Mouse (Mus musculus) MEL (cell line): ENCODE results near the gene A730061H03Rik.

Experiments used
- CTCF ChIP-seq, 3 experiments: IDR thresholded peaks in 2 of 3; conservative IDR thresholded peaks in 1 of 3; 2 replicates each; pipeline ENCODE4 v1.5.1; 2011 to 2012; ENCODE audit warnings: low read length in 3 of 3, low read depth in 2 of 3, mild to moderate bottlenecking in 2 of 3, improper control_type of control experiment in 1 of 3, inconsistent platforms in 1 of 3, mixed read lengths in 1 of 3, moderate library complexity in 1 of 3; ENCODE audit not compliant: control insufficient read depth in 1 of 3, insufficient read depth in 1 of 3, poor library complexity in 1 of 3, severe bottlenecking in 1 of 3
- ELF1 ChIP-seq: IDR thresholded peaks from 2 replicates; pipeline ENCODE4 v1.6.1; 2014; ENCODE audit warnings: low read depth, mild to moderate bottlenecking, inconsistent platforms, low read length, improper control_type of control experiment, moderate library complexity
- ETS1 ChIP-seq: IDR thresholded peaks from 2 replicates; pipeline ENCODE4 v1.6.1; 2012; ENCODE audit warnings: low read depth, mild to moderate bottlenecking, inconsistent platforms, low read length, improper control_type of control experiment, moderate library complexity
- GATA1 ChIP-seq: IDR thresholded peaks from 2 replicates; pipeline ENCODE4 v1.6.1; 2011; ENCODE audit warnings: low read depth, low read length, improper control_type of control experiment
- JUND ChIP-seq: IDR thresholded peaks from 2 replicates; pipeline ENCODE4 v1.6.1; 2011; ENCODE audit warnings: low read depth, mild to moderate bottlenecking, improper control_type of control experiment, low read length
- MAFK ChIP-seq: IDR thresholded peaks from 2 replicates; pipeline ENCODE4 v1.6.1; 2011; ENCODE audit warnings: low read depth, mild to moderate bottlenecking, low read length, improper control_type of control experiment, borderline replicate concordance
- POLR2A ChIP-seq, 2 experiments: IDR thresholded peaks; 2 replicates each; pipeline ENCODE4 v1.6.1; 2011 to 2012; ENCODE audit warnings: low read length in 2 of 2, mild to moderate bottlenecking in 2 of 2, control low read depth in 1 of 2, improper control_type of control experiment in 1 of 2, low read depth in 1 of 2, moderate library complexity in 1 of 2; ENCODE audit not compliant: control insufficient read depth in 1 of 2, insufficient read depth in 1 of 2, poor library complexity in 1 of 2
- TCF12 ChIP-seq: IDR thresholded peaks from 2 replicates; pipeline ENCODE4 v1.6.1; 2014; ENCODE audit warnings: low read depth, mild to moderate bottlenecking, inconsistent platforms, low read length, improper control_type of control experiment, moderate library complexity
- USF1 ChIP-seq: IDR thresholded peaks from 2 replicates; pipeline ENCODE4 v1.6.1; 2014; ENCODE audit warnings: low read depth, mild to moderate bottlenecking, inconsistent platforms, low read length, improper control_type of control experiment, moderate library complexity
- ZC3H11A ChIP-seq: IDR thresholded peaks from 2 replicates; pipeline ENCODE4 v1.6.1; 2012; ENCODE audit warnings: low read depth, mild to moderate bottlenecking, inconsistent platforms, low read length, improper control_type of control experiment
- ZKSCAN1 ChIP-seq: IDR thresholded peaks from 2 replicates; pipeline ENCODE4 v1.6.1; 2012; ENCODE audit warnings: low read depth, mild to moderate bottlenecking, inconsistent platforms, low read length, improper control_type of control experiment, moderate library complexity

DNA sequence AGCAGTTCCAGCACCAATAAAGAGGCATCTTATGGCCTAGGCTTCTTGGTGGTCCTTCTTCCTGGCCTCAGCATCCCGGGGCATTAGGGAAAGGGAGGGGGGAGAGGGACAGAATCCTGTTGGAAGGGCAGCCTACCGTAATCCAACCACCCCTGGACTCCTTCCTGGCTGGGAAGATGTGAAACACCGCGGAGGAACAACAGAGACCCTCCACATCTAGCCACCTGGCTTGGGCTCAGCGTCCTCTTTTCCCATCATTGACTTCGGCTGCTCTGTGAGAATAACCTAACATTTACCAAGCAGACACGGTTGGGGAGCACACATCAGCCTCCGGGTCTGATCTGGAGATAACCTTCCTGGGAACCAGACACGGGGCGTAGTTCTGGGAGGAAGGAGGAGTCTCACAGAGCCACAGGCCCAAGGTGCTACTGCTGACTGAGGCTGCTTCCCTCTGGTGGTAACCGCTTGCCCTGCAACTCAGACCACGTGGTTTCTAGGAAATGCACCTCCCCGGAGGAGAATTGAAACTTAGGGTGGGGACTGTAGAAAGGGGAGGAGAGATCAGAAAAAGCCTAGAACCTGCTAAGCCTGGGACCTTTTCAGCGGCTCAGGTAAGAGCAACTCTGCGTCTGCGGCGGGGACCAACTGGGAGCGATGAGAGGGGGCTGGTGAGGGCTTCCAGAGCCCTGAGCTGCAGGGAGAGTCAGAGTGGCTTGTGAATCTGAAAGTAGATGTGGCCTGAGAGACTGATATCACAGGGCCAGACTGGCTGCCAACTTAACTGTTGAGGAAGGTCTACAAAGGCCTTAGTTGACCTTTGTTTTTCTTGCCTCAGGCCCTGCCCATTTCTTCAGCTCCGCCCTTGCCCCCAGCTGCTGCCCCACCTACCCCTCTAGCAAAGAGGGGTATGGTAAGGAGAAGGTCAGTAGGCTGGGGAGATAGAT lies 43.7 kb upstream of the A730061H03Rik start:
- TF ChIP-seq CTCF (IDR thresholded peaks at IDR 0.05 in 2 of 3, conservative IDR thresholded peaks at IDR 0.05 in 1 of 3; ENCODE audit: control insufficient read depth in 1 of 3, insufficient read depth in 1 of 3, low read depth in 2 of 3, low read length in 3 of 3, poor library complexity in 1 of 3, severe bottlenecking in 1 of 3) (peak; percentile 81 to 85 (median 84)), POLR2A (IDR thresholded peaks at IDR 0.05; ENCODE audit: control insufficient read depth in 1 of 2, insufficient read depth in 1 of 2, low read depth in 1 of 2, low read length in 2 of 2, poor library complexity in 1 of 2) (peak in 1 of 2 experiments; percentile 60; a peak in 2 of 4 replicates), ZKSCAN1 (no peak), ZC3H11A (0 out of 2 replicates have a peak, but pooled peaks have one; percentile 31), TCF12 (no peak), ELF1 (peak; percentile 82), GATA1 (peak; percentile 84), MAFK (no peak), USF1 (peak; percentile 97), ETS1 (peak; percentile 58; the same call in 1 of the 2 replicates), JUND (no peak)
